Mouse (Mus musculus) thymus, adult 18-20 months (tissue): ENCODE results near the gene Npas3.

ENCODE experiments used
- DNase-seq, 2 experiments: peaks; one replicate each; pipeline ENCODE4 v3.0.0; 2022; ENCODE audit warnings: mixed read lengths in 2 of 2

Npas3 gene

DNA sequence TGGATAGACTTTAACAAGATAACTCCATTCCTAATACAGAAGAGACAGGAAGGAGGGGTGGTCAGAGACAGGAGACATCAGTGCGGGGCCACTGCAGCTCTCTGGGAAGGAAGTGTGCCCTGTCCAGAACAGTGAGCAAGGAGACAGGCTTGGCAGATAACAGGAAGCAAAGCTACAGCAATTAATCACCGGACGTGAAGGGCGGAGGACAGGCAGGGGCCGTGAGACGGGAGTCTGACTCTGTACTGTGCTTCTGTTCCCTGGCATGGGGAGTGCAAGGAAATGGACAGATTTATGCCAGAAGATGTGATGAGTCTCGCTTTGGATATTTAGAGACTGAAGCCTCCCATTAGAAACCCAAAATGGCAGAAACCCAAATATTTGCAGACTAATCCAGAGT is 47.3 kb downstream of the Npas3 start:
- no peak for DNase-seq

DNA sequence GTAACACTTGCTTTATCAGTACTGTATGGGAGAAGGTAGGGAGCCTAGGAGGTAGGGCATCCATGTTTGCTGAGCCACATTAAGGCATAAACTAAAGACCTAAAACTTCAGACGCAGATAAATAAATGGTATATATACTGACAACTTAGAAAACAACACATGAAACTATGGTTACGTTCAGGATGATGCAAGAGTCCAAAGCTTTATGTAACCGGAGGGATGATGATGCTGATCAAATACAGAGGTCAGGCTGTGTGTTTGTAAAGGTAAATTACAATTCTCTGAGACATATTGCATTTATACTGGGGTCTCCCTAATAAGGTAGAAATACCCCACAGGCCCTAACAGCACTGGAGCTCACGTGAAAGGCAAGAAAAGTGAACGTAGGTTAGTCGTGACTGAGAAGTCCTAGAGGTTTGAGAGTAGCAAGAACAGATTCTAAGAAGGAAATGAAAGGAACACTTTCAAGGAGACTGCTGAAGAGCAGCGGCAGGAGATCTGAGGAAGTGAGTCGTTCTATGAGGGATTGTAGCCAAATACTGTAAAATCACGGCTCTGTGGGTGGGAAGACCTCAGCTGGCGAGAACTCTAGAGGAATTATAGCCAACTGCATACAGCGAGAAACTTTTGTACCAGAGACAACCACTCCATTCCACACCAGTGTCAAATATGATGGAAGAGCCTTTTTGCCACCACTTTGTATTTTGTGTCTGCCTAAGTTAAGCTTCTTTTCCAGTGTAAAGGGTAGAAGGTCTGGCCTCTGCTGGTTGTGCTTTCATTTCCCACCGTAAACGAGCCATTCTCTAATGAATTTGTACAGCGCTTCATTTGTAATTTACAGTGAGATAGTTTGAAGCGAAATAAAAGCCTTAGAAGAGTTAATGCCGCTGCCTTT is 49.7 kb downstream of the Npas3 start:
- DNase-seq, result no peak

DNA sequence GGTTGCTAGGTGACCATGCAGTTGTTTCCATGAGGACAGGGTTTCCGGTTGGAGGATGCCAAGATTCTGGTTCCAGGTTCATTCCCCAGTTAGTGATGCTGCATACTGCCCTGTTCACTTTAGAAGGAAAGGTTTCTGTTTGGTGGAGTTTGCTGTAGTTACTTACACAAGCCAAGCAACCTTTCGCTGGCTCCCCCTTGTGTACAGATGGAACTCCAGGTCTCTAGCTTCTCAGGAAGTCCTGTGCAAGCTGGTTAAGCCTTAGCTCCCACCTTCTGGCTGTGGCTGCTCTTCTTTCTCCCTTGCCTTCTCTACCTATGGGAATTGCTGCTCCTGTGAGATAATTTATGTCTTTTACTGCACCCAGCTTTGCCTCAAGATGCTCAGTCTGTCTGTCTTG is 52.5 kb downstream of the Npas3 start:
- no peak for DNase-seq

- no peak for DNase-seq
Observed at GRCm38 (mm10) chr12:53302129-53302528, 53.7 kb downstream of the Npas3 start.

DNA sequence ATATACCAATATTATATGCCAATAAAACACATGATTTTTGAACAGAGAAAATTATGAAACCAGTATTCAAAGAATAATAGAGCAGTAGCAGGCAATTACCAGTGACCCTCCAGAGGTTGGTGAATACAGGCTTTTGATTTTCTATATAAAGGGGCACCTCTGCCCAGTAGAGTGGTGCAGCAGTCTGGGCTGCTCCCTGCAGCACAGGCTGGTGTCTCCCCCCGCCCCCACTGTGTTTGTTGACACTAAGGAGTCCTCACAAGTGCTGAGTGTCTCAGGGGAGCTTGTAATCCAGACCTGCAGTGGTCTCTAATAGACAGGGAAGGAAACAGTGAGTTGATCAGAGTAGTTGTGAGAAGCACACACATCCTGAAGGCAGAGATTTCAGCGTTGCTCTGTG is 68.2 kb downstream of the Npas3 start:
- DNase-seq, result no peak

GRCm38 (mm10) chr12:53317801-53318200 is 69.3 kb downstream of the Npas3 start:
- no peak for DNase-seq

GRCm38 (mm10) chr12:53320526-53320925 is 72.0 kb downstream of the Npas3 start:
- no peak for DNase-seq

DNA sequence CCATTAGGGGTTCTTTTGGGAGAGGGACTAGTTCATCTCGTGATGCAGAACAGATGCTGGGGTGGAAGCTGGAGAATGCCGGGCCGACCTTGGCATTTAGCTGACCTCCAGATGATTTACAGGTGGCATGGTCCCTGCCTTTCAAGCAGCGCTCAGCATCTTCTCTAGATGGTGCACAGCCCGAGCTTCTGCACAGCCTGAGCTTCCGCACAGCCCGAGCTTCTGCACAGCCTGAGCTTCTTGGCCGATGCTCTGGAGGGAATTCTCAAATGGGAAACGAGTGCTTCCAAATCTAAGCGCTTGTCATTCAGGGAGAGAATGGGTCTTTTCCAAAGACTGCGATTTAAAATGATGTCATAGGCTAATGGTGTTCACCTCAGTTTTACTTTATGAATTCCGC is 72.5 kb downstream of the Npas3 start:
- no peak for DNase-seq

DNA sequence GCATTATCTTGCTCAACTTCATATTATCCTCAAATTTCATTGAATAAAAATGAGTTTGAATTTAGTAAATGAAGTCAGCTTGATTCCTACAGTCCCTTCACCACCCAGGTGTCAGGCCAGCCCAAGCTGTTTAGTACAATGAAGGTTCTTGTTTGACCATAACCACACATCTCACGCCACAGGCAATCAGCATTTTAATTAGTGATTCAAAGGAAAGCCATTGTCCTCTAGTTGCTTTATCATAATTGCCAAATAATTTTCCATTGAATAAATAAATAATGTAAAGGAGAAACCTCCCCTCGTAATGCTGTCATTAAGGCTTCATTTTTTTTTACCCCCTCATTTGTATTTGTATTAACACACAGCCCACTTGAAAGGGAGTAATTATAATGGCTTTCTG is 73.5 kb downstream of the Npas3 start:
- no peak for DNase-seq

DNA sequence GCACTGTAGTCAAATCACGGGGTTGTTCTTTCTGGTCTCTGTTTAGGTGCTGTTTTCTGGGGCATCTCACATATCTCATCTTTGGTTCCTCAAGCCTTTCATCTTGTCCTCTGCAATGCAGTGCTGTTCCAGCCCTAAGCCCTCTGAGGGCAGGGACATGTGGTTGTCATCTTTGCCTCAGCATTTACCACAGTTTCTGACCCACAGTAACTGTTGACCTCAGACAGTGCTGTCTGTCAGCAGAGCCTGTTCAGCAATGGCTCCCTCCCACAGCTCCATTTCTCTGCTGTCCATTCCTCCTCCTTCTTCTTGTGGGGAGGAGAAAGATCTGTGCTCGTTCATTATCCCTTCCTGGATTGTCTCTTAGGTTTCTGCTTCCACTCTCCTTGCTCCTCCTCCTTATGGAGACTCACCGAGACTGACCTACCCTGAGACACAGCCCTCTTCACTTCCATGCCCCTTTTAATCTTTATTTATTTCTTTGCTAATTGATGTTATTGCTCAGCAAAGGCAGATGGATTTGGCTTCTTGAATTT is 79.2 kb downstream of the Npas3 start:
- DNase-seq, result no peak

- DNase-seq, result no peak
Observed at GRCm38 (mm10) chr12:53328257-53328736, 79.8 kb downstream of the Npas3 start.

DNA sequence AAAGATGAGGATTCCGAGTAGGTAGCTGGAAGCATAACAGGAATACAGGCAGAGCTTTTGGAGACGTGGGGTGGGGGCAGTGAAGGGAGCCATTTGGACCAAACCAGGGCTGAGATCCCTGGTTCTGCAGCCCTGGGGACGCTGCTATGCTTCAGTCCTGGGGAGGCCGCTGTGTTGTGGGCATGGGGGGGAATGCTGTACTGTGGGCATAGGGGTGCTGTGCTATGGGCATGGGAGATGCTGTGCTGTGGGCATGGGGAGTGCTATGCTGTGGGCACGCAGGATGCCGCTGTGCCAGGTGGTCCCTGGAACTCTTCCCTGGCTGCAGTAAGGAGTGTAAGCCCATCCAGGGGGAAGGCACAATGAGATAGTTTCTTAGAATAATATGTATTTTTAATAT is 81.7 kb downstream of the Npas3 start:
- no peak for DNase-seq

DNA sequence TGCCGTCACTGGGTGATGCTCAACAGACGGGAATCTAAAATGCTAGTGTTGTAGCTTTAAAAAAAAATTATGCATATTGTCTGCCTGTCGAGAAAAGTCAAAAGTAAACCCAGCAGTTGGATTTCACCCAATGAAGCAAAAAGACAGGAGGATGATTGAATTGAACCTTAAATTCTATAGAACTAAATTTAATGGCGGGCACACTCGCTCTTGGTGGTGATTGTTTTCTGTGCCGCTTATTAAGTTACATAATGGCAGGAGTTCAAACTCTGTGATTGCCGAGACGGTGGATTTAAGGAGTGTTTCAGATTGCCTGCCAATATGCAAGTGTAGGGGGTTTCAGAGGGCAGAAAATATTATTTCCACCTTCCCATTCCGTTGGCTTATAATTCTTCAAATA is 82.9 kb downstream of the Npas3 start:
- no peak for DNase-seq

DNA sequence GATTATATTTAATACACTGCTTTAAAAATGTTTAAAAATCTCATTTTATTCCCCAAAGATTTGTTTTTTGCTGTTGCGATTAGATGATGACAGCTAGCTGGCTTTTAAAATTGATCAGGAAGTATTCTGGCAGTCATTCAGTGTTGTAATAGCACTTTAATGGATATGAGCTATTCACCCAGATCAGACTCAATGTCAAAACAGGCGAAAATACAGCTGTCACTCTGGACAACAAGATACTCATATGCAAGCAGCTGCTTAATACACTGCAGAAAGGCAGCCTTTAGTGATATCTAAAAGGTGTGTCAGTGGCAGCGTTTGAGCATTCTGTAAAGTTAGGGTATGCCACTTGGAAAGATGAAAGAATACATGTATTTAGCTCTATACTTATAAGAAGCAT is 83.3 kb downstream of the Npas3 start:
- no peak for DNase-seq

- DNase-seq, result no peak
Observed at GRCm38 (mm10) chr12:53333251-53333650, 84.8 kb downstream of the Npas3 start.

- DNase-seq, result no peak
Observed at GRCm38 (mm10) chr12:53338349-53338948, 90.0 kb downstream of the Npas3 start.

DNA sequence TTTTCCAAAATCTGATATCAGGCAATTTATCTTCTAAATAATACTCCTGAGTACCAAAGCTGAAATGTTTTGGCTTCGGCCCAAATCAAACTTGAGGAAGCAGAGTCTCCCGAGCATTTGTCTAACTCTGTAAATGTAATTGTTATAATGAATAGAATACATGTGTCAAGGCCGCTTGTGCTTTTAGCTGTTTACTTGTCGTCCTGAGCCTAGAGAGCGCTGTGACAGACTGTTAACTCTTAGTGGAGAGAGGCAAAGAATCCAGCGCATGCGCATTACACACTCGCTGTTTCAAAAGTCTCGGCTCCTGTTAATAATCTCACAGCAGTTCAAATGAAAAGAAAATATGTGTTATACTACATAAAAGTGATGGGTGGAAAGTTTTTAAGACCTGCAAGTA is 94.3 kb downstream of the Npas3 start:
- DNase-seq, result no peak

DNA sequence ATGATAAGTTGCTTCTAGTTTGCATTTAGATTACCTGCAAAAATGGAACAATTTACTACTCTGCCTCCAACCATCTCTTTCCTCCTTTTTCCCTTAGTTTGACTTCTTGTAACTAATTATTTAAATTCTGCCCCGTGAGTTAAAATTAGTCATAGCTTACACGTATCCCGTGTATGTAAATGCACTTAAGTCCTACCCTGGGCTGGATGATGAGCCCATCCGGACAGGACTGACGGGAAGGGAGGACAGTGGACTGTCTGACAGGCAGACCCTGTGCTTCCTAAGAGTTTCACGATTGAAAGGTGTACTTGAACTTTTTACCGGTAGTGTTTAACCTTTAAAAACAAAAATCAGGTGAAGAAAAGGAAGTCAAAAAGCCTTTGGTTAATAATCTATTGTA is 103.4 kb downstream of the Npas3 start:
- no peak for DNase-seq

DNA sequence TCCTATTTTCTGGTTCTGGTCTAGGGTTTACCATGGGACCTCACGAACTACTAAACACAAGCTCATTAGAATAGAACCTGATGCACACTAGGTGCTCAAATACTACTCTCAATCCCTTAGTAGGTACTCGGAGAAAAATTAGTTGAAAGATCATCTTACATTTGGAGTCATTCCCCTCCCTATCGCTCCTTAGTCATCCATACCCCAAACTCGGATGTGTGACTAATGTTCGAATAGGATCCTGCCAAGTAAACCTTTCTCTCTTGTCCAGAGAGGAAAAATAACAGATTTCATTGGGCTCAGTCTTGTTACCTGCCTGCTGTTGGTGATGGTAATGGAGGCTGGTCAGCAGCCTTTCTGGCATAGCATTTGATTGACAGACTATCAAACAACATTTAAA is 117.3 kb downstream of the Npas3 start:
- DNase-seq, result no peak

- DNase-seq, result no peak
Observed at GRCm38 (mm10) chr12:53384851-53385250, 136.4 kb downstream of the Npas3 start.

DNA sequence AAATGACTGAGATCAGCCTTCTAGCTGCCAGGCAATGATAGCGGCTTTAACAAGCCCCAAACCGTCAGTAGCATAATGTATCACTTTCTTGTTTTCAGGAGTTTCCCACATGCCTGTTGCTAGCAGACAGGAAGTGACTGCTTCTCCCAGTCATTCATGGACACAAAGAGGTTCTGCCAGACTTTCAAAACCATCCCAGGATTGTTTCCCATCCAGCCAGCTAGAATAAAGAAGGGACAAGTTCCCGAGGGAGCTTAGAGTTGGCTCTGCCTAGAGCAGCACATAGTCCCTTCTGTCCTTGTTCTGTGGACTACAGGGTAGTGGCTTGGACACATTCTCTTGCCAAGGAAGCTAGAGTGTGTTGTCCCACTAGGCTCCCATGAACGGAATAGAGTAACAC is 157.4 kb downstream of the Npas3 start:
- no peak for DNase-seq

- no peak for DNase-seq
Observed at GRCm38 (mm10) chr12:53407776-53408175, 159.3 kb downstream of the Npas3 start.

DNA sequence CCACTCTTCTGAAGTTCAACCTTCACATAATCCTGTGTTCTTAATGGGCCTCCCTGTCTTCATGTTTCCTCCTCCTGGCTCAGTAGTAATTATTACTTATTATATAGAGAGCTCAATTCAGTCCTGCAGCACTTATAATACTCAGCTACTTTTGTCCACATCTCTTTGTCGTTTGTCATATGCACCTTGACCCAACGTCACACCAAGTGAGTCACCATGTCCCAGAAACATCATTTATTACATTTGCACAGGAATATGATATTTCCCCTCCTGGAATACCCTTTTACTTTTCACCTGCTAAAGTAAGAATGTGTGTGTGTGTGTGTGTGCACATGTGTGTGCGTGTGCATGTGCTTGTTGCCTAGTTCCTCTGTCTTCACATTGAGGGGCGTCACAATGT is 161.2 kb downstream of the Npas3 start:
- DNase-seq, result no peak

GRCm38 (mm10) chr12:53410647-53411046 is 162.2 kb downstream of the Npas3 start:
- DNase-seq, result no peak
